Mouse (Mus musculus): ENCODE results near the gene Sccpdh.

DNA sequence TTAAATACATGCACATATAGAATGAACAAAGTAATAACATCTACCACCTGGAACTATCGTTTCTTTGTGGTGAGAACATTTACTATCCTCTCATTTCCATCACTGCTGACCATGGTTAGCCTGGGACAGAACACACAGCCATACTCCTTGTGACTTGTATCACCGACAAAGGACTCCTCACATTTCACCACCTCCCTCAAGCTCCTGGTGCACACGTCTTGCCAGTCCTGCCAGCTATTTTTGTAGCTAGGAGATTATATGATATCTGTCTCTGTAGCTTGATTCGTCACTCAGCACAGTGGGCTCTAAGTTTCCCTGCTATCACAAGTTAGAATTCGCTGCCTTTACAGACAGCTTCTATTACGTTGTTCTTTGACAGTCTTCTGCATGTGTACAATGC lies 20.4 kb downstream of the Sccpdh start:
- TF ChIP-seq CTCF (IDR thresholded peaks at IDR 0.05; ENCODE audit: low read depth, low read length) (no peak), POLR2A (IDR thresholded peaks at IDR 0.05; ENCODE audit: borderline replicate concordance, low read depth, low read length) (no peak)
